Mouse (Mus musculus): ENCODE measurements around the gene Hexim2. TPM values are rescaled to one million over a fixed set of nuclear protein-coding genes. Genes with fewer than 3 reads are reported as not detected.

Gene Hexim2
- total RNA-seq (2015; ENCODE audit: low replicate concordance) (1.8 and 3.8 TPM in 2 replicates), total RNA-seq (2017; ENCODE audit: low replicate concordance) (5.9 and 13.0 TPM in 2 replicates)

- peak; percentile 47 for ATAC-seq (replicated peaks; ENCODE audit: low FRiP score, poor library complexity, severe bottlenecking)
Observed at GRCm38 (mm10) chr11:103131701-103132575, at the start of gene Hexim2. Hexim2 (plus strand) TSS chr11:103132429.

GRCm38 (mm10) chr11:103093306-103093705 is 38.9 kb upstream of the Hexim2 start:
- no peak for ATAC-seq (replicated peaks; ENCODE audit: low FRiP score, poor library complexity, severe bottlenecking)

- no peak for ATAC-seq (replicated peaks; ENCODE audit: low FRiP score, poor library complexity, severe bottlenecking)
Observed at GRCm38 (mm10) chr11:103093862-103094833, 38.1 kb upstream of the Hexim2 start.

- ATAC-seq (replicated peaks; ENCODE audit: low FRiP score, poor library complexity, severe bottlenecking), result no peak
Observed at GRCm38 (mm10) chr11:103095107-103095670, 37.0 kb upstream of the Hexim2 start.

GRCm38 (mm10) chr11:103095801-103096200 is 36.4 kb upstream of the Hexim2 start:
- ATAC-seq (replicated peaks; ENCODE audit: low FRiP score, poor library complexity, severe bottlenecking), result no peak

- ATAC-seq (replicated peaks; ENCODE audit: low FRiP score, poor library complexity, severe bottlenecking), result no peak
Observed at GRCm38 (mm10) chr11:103096979-103097894, 35.0 kb upstream of the Hexim2 start.

GRCm38 (mm10) chr11:103098531-103099190 is 33.6 kb upstream of the Hexim2 start:
- no peak for ATAC-seq (replicated peaks; ENCODE audit: low FRiP score, poor library complexity, severe bottlenecking)

GRCm38 (mm10) chr11:103099352-103099940 is 32.8 kb upstream of the Hexim2 start:
- no peak for ATAC-seq (replicated peaks; ENCODE audit: low FRiP score, poor library complexity, severe bottlenecking)

GRCm38 (mm10) chr11:103100361-103100760 is 31.9 kb upstream of the Hexim2 start:
- no peak for ATAC-seq (replicated peaks; ENCODE audit: low FRiP score, poor library complexity, severe bottlenecking)

- peak; percentile 64 for ATAC-seq (replicated peaks; ENCODE audit: low FRiP score, poor library complexity, severe bottlenecking)
Observed at GRCm38 (mm10) chr11:103101481-103101865, 30.8 kb upstream of the Hexim2 start, which contains the start of the genes Plcd3 and Acbd4. Plcd3 (minus strand) TSS chr11:103101658. Acbd4 (plus strand) TSS chr11:103101682.

- ATAC-seq (replicated peaks; ENCODE audit: low FRiP score, poor library complexity, severe bottlenecking), result peak; percentile 43
Observed at GRCm38 (mm10) chr11:103101866-103102501, 30.2 kb upstream of the Hexim2 start.

GRCm38 (mm10) chr11:103102725-103103349 is 29.4 kb upstream of the Hexim2 start:
- ATAC-seq (replicated peaks; ENCODE audit: low FRiP score, poor library complexity, severe bottlenecking), result peak; percentile 79

GRCm38 (mm10) chr11:103103621-103104020 is 28.6 kb upstream of the Hexim2 start:
- 0 out of 2 replicates have a peak, but pooled peaks have one; percentile 1 for ATAC-seq (replicated peaks; ENCODE audit: low FRiP score, poor library complexity, severe bottlenecking)

GRCm38 (mm10) chr11:103104469-103104868 is 27.8 kb upstream of the Hexim2 start:
- peak; percentile 56 for ATAC-seq (replicated peaks; ENCODE audit: low FRiP score, poor library complexity, severe bottlenecking)

GRCm38 (mm10) chr11:103105180-103105725 is 27.0 kb upstream of the Hexim2 start:
- ATAC-seq (replicated peaks; ENCODE audit: low FRiP score, poor library complexity, severe bottlenecking), result no peak

- ATAC-seq (replicated peaks; ENCODE audit: low FRiP score, poor library complexity, severe bottlenecking), result no peak
Observed at GRCm38 (mm10) chr11:103105810-103106209, 26.4 kb upstream of the Hexim2 start.

GRCm38 (mm10) chr11:103106386-103106785 is 25.8 kb upstream of the Hexim2 start:
- no peak for ATAC-seq (replicated peaks; ENCODE audit: low FRiP score, poor library complexity, severe bottlenecking)
